Mouse (Mus musculus) thymus, postnatal 4 days (tissue): ENCODE measurements around the gene Gxylt2.

ENCODE experiments used
- DNase-seq: peaks from one replicate; pipeline ENCODE4 v3.0.0; 2021

Gxylt2 gene

DNA sequence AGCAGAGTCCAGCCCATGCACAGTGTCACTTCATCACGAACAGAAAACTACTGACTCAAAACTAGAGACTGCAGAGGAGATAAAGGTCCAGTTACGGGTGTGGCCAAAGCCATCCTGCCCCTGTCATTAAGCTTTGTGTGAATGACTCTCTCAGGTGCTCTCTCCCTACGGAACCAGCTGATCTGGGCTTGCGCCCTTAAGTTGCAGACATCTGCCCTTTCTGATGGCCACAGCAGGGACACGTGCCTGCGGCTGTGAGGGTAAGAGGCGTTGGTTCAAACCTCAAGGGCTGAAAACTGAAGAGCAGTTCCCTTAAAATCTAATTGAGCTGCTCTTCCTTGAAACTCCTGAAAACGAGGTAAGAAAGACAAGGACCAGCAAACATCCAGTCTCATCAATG is 12.3 kb downstream of the Gxylt2 start:
- DNase-seq: no peak

DNA sequence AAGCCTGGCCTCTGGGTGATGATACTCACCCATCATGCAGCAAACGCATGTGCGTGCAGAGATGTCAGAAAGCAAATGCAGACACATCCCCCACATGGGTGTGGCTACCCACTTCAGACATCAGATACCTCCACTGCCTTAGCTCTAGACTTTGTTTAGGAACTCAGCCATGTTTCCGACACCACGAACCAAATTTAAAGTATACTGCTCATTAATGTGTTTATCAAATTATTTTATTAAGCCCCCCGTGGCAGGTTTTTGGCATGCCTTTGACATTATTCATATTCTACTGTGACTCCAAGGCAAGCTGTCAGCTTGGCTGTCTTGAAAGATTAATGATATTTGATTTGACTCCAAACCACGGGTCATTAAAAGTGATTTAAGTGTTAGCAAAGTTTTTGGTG is 15.6 kb downstream of the Gxylt2 start:
- DNase-seq: no peak

DNA sequence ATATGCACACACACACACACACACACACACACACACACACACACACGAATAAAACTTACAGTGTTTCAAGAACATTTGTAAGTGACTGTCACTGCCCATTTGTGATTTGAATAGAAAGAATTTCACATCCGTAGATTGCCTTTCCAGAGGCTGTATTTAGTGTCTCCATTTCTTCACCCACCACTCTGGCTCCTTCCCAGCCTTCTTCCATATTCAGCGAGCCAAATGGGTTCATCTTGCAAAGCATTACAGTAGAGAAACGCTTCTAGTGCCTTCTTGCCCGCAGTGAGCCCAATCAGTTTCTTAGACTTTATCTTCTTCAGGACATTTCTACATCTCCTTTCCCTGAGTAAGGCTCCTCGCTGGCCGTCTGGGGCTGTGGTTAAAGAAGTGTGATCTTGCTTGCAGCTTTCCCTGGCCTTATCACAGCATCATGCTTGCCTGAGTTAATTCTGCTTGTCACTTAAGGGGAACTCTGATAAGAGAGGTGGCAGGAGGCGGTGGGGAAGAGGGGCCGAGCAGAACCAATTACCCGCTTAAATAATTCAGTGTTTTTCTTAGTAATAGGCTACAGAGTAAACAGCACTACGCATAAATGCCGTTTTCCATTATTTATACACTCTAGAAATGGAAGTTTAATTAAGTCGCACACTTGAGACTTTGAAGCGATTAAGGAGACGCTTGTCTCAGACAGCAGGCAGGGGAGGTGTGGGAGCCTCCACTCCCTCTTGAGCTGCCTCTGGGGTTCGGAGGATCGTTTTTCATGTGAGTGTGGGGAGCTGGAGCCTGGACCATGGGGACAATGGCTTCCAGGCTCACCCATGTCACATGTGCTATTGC is 16.6 kb downstream of the Gxylt2 start:
- DNase-seq: no peak

DNA sequence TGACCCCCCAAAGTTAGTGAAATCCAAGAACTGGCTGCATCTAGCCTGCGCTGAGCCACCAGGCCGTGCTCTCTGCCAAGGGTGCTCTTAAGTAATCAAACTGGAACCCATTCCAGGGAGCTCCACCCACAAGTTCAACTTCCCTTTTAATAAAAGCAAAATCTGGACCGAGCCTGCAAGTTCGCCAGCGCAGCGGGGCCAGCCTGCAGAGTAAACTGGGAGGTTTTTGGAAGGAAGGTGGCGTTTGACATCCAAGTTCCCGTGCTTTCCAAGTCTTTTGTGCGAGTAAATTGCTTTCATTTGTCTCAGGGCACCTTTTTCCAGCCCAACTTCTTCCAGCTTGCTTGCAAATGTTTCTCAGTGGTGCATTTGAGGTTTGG is 27.5 kb downstream of the Gxylt2 start:
- no peak for DNase-seq

DNA sequence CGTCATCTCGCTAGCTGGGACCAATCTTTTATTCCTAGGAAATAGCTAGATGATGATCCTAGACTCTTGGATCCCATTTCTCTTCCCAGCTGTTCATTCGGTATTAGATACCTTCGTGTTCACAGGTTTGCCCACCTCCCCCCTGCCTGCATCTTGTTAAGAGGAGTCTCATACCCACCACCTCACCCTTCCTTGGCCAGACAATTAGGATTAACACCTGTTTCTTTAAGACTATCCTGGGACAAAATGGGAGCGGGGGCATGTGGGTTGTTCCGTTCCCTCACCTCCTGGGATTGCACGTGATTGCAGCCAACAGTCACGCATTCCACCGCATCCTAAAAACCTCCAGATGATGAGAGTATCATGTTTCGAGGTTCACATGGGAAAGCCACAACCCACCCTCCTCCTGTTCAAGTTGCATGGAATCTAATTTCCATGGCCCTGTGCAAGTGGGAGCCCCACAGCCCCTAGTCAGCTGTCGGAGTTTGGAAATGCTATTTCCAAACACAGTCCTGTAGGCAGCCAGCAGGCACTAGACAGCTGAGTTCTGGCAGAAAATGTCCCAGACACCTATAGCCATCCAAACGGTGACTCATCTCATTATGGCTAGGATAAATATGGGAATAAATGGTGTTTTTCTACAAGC is 28.0 kb downstream of the Gxylt2 start:
- no peak for DNase-seq

DNA sequence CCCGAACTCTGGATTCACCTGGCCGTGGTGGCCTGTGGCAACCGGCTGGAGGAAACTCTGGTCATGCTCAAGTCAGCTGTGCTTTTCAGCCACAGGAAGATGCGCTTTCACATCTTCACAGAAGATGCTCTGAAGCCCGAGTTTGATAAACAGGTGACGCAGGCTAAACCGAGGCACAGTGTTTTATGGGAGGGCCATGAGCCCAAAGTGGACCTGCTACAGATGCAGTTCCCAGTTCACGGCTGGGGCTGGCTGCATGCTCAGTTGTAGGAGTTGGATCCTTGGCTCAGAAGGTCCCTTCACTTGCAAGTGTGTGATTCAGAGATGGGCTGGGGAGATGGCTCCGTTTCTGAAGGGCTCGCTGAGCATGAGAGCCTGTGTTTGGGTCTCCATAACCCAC is 28.7 kb downstream of the Gxylt2 start:
- no peak for DNase-seq

DNA sequence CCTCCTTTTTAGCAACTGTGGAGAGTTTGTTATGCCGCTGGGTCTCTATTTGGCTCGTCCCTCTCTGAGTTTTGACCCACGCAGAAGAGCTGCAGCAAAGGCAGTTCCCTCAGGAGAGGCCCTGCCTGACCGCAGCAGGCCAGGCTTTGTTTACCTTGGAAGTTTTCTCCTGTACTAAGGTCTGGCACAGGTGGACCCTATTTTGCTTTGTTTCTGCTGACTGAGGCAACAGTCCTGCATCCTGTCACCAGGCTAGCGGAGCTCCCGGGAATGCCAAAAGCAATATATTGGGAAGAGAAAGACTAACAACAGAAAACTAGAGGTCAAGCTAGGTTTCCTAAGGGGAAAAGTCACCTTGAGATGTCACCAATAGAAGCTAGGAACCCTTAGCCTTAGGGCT is 29.8 kb downstream of the Gxylt2 start:
- no peak for DNase-seq

DNA sequence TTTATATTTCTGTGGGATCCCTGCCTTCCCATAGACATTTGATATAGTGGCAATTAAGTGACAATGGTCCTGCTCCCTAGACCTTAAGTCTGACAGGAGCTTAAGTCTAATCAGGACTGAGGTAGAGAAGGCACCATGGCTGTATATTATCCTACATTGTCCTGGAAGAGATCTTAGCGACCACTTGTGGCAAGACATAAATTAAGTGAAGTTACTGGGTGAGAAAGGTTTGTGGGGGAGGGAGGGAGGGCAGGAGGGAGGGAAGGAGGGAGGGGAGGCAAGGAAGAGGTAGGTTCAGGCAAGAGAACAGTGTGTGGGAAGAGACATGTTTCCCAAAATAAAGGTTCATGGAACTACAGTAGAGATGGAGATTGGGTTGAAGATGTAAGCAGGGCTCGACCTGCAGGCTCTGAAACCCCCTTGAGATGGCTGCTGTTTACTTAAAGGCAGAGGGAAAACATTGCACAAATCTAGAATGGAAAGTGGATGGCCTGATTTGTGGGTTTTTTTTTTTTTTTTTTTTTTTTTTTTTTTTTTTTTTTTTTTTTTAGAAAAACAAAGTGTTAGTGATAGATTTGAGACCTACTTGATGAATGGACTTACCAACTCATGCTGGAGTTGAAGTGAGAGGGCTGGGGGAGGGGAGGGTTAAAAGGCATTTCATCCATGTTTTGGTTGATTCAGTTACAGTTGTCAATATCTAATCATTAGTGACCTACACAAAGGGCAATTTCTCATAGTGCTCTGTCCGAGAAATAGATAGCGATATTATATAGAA is 54.1 kb downstream of the Gxylt2 start:
- no peak for DNase-seq

DNA sequence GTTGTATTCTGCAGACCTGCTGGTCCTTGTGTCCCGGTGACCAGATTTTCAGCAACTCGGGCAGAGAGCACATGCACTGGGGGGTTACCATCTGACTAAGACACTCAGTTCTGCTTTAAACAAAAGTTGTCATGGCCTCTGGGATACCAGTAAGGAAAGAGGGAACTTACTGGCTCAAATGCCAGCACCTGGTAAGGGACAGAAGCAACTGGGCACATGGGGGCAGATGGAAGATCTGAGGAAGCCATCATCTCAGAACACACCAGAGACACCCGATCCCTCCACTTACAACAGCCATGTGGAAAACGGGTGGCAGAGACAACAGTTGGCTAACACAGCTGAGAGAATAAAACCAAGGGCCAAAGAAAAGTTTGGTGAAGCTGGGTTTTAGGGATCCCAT is 63.2 kb downstream of the Gxylt2 start:
- no peak for DNase-seq

DNA sequence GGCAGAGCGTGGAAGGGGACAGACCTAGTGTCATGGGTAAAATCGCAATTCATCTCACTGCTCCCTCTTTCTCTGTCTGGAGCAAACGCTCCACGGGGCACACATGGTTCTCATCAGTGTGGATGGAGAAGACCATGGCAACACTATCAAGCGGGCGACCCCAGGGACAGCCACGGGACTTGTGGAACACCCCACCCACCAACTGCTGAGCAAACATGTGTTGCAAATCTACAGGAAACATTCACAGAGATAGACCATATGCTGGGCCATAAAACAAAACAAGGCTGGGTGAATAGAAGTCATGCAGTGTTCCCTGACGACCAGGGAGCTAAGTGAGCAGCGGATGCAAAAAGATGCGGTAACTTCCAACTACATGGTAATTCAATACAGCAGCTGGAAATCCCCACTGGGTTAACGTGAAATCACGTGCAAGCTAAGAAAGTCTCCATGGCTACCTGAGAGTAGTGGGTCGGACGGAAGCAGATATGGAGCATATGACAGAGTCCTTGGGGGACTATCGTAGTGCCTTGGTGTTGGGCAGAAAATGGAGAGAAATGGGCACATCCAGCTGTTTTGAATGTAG is 71.5 kb downstream of the Gxylt2 start:
- no peak for DNase-seq

DNA sequence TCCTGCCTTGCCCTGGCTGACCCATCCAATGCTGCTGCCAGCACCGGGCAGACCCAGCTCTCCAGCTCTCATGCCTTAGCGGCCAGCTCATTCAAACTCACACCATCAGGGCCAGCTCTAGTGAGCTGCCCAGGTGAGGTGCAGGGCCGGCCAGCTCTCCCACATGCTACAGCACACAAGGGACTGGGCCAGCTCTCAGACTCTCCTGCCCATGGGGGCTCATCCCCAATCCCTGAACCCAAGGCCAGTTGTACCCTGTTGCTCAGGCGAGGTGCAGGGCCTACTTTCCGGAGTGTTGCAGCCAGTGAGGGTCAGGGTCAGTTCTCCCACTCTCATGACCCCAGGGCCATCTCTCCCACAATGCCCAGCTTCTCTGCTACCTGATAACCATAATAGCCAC is 74.1 kb downstream of the Gxylt2 start:
- DNase-seq: no peak

DNA sequence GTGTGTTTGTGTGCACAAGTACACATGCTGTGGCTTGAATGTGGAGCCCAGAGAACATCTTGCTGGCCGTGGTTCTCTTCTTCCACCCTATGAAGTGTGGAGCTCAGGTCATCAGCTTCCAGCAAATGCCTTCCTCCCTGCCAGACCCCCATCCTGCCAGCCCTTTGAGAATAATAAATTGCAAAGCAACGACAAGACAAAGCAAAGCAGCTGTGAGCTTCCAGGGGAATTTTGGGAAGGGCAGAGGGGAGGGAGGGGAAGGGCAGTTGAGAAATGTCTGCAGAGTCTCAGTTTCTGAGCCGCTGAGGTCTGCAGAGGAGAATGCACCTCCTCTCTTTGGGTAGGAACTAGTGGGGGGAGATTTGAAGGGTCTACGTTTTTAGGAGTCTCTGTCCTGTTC is 75.9 kb downstream of the Gxylt2 start:
- no peak for DNase-seq

DNA sequence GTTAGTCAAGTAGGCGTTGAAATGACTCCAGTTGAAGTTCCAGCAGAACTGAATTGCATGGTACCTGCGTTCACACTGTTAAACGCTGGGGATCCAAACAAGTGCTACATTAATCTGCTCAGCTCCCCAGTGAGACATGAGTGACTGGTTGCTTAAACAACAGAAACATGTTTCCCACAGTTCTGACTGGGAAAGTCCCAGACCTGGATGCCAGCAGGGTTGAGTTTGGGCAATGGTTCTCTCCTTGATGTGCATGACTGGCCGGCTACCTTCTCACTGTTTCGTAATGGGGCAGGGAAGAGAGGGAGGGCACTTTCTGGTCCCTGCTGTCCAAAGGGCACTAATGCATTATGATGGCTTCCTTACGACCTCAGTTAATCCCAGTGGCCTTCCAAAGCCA is 77.1 kb downstream of the Gxylt2 start:
- no peak for DNase-seq

DNA sequence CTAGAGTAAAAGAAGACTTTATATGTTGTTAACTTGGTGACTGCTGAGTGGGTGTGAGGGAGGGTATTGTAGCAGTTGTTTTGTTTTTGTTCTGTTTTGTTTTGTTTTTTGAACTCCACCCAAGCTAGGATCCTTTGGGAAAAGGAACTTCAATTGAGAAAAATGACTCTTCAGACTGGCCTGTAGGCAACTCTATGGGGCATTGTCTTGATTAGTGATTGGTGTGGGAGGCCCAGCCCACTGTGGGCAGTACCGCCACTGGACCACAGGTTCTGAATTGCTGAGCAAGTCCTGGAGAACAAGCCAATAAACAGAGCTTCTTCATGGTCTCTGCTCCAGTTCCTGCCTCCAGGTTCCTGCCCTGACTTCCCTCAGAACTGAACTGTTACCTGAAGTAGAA is 83.2 kb downstream of the Gxylt2 start:
- no peak for DNase-seq

DNA sequence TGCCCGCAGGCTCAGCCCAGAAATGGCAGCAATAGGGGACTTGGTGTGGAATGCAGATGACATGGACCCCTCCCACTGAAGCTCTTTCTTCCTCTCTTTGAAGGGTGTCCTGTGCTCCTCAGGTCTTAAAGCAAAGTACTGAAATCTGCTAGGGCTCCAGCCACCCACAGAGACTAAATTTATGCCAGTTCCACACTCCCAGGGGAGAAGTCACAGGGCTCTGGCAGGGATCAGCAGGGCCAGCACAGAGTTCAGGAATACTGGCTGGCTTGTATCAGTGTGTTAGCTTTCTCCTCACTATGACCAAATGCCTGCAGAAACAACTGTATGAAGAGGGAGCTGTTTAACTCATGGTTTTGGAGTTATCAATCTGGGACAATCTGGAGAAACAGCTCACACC is 84.6 kb downstream of the Gxylt2 start:
- no peak for DNase-seq

DNA sequence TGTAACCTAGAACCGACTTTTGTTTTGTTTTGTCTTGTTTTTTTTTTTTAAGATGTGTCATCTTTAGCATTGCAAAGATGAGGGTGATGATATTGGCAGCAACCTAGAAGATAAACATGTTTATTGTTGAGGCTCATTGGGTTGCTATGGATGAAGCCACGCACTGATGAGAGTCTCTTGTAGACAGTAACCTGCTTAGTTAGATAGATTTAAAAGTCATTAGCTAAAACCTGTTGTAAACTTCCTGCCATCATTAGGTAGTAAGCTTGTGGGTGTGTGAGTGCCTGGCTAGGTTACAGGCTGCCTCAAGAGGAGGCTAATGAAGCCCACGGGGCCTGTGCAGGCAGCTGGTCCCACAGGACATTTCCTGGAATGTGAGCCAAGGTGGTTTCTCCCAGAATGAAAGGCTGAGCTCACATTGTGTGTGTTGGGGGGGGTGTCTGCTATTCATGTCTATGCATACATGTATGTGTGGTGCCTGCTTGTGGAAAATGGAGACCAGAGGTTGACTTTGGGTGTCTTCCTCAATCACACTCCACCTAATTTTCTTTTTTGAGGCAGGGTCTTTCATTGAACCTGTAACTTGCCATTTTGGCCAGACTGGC is 87.6 kb downstream of the Gxylt2 start:
- DNase-seq: no peak

DNA sequence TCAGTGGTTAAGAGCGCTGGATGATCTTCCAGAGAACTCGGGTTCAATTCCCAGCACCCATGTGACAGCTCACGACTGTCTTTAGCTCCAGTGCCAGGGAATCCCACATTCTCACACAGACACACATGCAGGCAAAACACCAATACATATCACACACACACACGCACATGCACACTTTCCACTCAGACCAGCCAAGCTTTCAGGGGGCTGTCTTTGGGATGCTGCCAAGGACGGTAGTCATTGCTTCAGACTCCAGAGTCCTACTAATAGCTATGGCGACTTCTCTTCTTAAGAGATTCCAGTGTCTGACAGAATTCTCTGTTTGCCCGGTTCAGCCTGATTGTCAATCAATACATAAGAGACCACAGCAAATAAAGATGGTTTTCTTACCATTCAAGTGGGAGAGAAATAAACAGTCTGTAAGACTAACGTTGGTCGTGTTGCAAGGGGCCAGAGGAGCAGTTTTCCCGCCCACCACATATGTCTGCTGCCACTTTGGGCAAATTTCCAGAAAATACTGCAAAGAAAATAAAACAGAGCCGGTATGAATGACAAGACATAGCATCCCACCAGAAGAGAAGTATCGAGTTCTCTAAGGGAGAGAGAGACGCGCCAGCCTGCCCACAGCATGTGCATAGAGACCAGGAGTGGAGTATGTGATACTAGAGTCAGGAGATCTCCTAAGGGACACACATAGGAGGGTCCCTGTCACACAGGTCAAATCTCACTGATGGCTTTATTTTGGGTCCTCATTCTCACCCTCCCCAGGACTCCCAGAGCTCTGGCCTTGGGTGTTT is 88.6 kb downstream of the Gxylt2 start:
- DNase-seq: no peak

DNA sequence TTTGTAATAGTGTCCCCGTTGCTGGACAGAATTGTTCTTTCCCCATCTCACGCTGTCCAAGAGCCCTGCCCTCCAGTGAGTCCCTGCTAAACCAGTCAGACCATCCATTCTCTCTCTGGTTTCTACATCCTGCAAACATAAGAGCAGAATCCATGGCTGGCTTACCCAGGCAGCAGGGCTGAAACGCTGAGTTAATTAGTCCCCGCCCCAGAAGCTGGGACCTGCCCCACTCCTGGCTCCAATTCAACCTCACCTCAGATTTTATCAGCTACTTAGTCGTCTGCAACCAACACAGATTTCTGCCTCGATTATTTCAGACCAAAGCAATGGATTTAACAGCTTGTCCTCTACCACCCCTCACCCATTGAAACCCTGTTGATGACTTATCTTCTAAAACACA is 91.3 kb downstream of the Gxylt2 start:
- DNase-seq: no peak

DNA sequence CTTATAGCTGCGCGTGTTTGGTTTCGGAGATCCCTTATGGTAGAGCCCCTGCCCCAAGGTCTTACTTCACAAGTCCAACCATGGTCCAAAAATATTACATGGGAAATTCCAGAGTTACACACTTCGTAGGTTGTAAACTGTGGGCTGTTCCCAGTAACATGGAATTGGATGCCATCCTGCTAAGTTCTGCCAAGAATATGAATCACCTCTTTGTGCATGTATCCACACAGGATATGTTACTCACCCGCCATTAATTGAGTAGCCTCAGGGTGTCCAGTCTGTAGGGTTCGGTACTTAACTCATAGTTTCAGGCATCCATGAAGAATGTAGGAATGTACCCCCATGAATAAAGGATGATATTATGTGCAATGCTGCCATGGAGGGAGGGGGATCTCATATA is 94.8 kb downstream of the Gxylt2 start:
- no peak for DNase-seq

DNA sequence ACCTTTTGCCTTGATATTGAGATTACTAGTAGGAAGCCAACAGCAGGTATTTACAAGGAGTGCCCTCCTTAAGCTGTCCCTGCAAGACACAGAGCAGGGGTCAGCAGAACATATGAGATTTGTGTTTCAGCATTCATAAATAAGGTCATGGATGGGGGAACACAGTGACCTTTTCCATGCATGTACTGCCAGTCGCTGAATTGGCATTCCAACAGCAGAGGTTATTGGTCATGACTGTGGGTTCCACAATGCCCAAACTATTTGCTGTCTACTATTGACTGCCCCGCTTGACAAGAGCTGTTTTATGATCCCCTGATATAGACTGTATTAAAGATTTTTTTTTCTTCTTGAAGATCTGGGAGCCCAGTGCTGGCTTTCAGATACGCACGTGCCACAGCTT is 95.2 kb downstream of the Gxylt2 start:
- DNase-seq: no peak

DNA sequence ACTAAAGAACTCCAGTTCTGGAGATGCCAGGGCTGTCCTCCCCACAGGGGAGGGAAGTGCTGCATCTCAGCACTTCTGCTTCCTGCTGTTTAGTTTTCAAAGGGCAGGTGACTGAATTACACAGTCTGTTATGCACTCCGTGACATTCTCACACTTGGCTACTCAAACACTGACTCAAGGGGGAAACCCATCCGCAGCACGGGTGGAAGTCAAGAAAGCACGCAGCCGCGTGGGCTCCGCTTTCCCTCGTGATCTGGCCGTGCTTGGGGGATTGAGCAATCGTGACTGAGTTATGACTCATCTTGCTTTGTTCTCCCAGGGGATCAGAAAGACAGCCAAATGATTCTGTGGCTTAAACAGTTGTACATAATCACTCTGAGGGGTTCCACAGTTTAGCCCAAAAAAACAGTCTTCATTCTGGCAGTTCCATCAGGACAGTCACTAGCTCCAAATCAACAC is 96.0 kb downstream of the Gxylt2 start:
- no peak for DNase-seq

DNA sequence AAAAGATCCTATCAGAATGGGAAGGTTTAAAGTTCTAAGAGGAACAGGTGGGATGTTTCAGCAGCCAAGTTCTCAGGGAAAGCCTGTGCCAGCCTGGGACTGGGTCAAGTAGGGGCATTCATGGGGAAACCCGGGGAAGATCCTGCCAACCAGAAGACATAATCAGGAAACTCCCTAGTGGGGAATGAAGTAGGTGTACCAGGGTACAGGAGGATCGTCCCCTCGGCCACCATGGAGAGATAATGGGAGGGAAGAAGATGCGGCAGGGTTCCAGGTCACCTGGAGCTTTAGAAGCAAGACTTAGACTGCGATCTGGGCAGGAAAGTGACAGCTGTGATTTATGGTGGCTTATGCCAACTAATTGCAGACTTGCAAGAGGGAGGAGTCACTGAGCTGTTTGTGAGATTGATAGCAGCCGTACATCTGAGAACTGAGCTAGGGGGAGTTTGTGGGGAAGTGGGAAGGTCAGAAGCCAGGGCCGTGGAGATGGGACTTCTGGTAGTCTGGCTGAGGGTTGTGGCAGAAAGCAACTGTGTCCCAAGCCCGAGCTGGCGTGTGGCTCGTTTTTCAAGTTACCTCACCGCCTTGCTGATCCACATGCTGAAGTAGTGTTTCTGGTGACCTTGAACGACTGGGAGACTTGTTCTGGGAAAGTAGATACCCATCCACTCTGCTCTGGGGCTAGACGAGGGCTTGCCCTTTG is 98.0 kb downstream of the Gxylt2 start:
- no peak for DNase-seq
